Mouse (Mus musculus): ENCODE data around the gene Tet3.

GRCm38 (mm10) chr6:83502656-83503055 is 43.8 kb upstream of the Tet3 start:
- TF ChIP-seq CTCF (IDR thresholded peaks at IDR 0.05; ENCODE audit: low read depth) (no peak), EP300 (IDR thresholded peaks at IDR 0.05; ENCODE audit: low read depth) (no peak)

All from liver, postnatal 0 days (tissue).